Mouse (Mus musculus) hindbrain, embryonic 16.5 days (tissue): ENCODE data around the gene Zbtb20. TPM values are rescaled to one million over a fixed set of nuclear protein-coding genes. Genes with fewer than 3 reads are reported as not detected.
A peak's percentile ranks its signal among the peaks of the same experiment; 100 is the strongest.

Source experiments
- ATAC-seq: fragments of 200-750 bp; cut with Nextera tagmentation; 2 replicates; pipeline ENCODE4 v1.8.0; 2017; ENCODE audit warnings: moderate TSS enrichment, moderate library complexity
- H3K27ac ChIP-seq: fragments of 300-500 bp; sonication (generic); 2 replicates; pipeline ENCODE4 v1.5.1; 2014; ENCODE audit warnings: low read depth, mild to moderate bottlenecking, control low read depth, low read length, moderate library complexity
- H3K27me3 ChIP-seq: fragments of 300-500 bp; sonication (generic); replicated peaks from 2 replicates; pipeline ENCODE4 v1.6.1; 2014; ENCODE audit warnings: low read length; ENCODE audit not compliant: control insufficient read depth, insufficient read depth
- H3K36me3 ChIP-seq: fragments of 300-500 bp; sonication (generic); 2 replicates; pipeline ENCODE4 v1.6.1; 2014; ENCODE audit warnings: mild to moderate bottlenecking, low read length, moderate library complexity, mixed read lengths; ENCODE audit not compliant: control insufficient read depth, insufficient read depth
- H3K4me1 ChIP-seq: fragments of 300-500 bp; sonication (generic); 2 replicates; pipeline ENCODE4 v1.6.1; 2014; ENCODE audit warnings: low read depth, low read length; ENCODE audit not compliant: control insufficient read depth, insufficient read depth
- H3K4me2 ChIP-seq: fragments of 300-500 bp; sonication (generic); 2 replicates; pipeline ENCODE4 v1.6.1; 2014; ENCODE audit warnings: mild to moderate bottlenecking, low read length, control low read depth, moderate library complexity
- H3K4me3 ChIP-seq: fragments of 300-500 bp; sonication (generic); 2 replicates; pipeline ENCODE4 v1.5.1; 2014; ENCODE audit warnings: mild to moderate bottlenecking, low read length, control low read depth, moderate library complexity
- H3K9ac ChIP-seq: fragments of 300-500 bp; sonication (generic); 2 replicates; pipeline ENCODE4 v1.6.1; 2014; ENCODE audit warnings: low read depth, mild to moderate bottlenecking, control low read depth, low read length, moderate library complexity
- H3K9me3 ChIP-seq: fragments of 300-500 bp; sonication (generic); 2 replicates; pipeline ENCODE4 v1.6.1; 2014; ENCODE audit warnings: mild to moderate bottlenecking, low read length, moderate library complexity; ENCODE audit not compliant: control insufficient read depth
- WGBS: fragments of 180-500 bp; shearing (Covaris S2); extraction: QIAGEN DNeasy Blood & Tissue Kit; methylation state at CpG from one replicate; pipeline ENCODE4 v1.1.7; 2014; 5-methylcytosine and 5-hydroxymethylcytosine counted together
- polyA plus RNA-seq: library from polyadenylated mRNA; unstranded; fragments of >200 nt; fragmentation: Nextera tagmentation; extraction: Ambion mirVana; gene quantifications from 2 replicates; pipeline ENCODE4 v1.2.1, GENCODE M21; 2015

Zbtb20 gene
- polyA plus RNA-seq, 1 experiment from 2014 or later = 46.6 TPM

DNA sequence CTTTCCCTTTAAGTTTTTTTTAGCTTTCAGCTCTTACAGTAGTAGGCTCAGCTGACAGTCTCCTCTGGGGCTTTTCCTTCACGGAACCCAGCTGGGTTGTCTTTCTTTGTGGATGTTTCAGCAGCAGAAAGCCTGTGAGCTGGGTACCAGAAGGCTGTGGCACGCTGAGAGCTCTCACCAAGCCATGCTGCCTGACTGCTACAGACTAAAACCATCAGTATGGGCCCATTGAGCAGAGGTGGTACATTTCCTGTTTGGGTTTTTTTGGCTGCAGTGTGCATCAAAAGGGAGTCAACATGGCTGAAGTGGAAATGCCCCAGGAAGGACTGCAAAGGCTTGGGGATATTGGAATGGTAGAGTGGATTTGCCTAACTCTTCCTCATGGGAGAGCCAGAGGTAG, 724.0 kb downstream of the Zbtb20 start:
- ATAC-seq = no peak
- H3K9ac ChIP-seq = no peak overlapping the region
- WGBS = 67% methylated on average over 2 of the region's 2 CpGs

DNA sequence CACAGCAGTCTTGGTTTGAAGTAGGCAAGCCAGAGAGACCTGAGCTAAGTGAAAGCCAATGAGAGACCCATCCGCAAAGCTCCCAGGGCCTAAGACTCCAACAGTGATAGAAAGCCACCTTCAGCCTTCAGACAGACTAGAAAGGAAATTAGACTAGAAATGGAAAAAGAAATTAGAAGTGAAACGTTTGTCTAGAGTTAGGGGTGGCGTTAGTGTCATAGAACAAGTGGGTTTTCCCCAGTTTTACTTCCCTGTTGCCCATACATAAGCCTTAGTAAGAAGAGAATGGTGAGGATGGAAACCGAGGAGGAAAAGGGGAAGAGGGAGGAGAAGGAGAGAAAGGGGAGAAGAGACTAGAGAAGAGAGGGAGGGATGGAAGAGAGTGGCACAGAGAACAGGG, 726.9 kb downstream of the Zbtb20 start:
- ATAC-seq = no peak
- peaks cover 6% of the 10 kb centered on the region for H3K4me1 ChIP-seq
- no peaks in the 10 kb centered on the region for H3K27me3 ChIP-seq
- 76% methylated on average over 4 of the region's 4 CpGs for WGBS
- peaks cover 8% of the 10 kb centered on the region for H3K36me3 ChIP-seq
- H3K4me3 ChIP-seq = no peak overlapping the region
- no peak overlapping the region for H3K27ac ChIP-seq
- H3K9me3 ChIP-seq = no peaks in the 10 kb centered on the region
- no peak overlapping the region for H3K9ac ChIP-seq
- H3K4me2 ChIP-seq = no peak overlapping the region

More for the DNA sequence above, 724.0 kb downstream of the Zbtb20 start:
- H3K9me3 ChIP-seq = no peaks in the 10 kb centered on the region
- no peaks in the 10 kb centered on the region for H3K27me3 ChIP-seq
- peaks cover 6% of the 10 kb centered on the region for H3K4me1 ChIP-seq
- H3K27ac ChIP-seq = no peak overlapping the region
- no peak overlapping the region for H3K4me2 ChIP-seq
- H3K4me3 ChIP-seq = no peak overlapping the region
- 0 out of 2 replicates have a peak, but pooled peaks cover 2% of the 10 kb centered on the region for H3K36me3 ChIP-seq

- Histone ChIP-seq H3K27ac (peak overlapping the region; percentile 11; the same call in 1 of the 2 replicates), H3K9ac (no peak overlapping the region), H3K4me2 (peak overlapping the region; percentile 38)
Measured at GRCm38 (mm10) chr16:43603591-43604141, 728.0 kb downstream of the Zbtb20 start.

DNA sequence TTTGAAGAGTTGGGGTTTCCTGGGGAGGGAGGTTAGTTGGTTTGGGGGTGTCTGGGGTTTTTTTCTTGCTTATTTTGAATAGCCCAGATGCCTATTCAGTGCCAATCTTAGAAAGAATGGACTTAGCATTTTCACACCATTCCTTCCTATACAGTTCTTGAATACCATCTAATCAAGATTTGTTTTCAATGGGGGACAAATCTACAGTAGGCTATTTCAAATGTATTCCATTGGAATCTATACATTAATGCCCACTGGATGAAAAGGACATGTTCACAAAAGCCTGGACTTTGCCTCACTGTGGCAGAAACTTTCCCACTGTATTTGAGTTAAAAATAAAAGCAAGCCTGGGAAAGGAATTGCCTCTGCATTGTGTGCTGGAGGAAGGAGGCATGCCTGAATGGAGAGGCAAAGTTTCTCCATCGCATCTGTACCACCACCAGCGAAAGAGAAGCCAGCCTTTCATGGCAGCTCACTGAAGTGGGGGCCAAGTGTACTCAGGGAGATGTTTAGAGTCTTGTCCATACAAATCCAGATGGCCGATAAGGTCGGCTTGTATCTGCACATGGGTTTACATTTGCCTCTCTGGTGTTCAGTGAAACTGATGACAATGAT, 728.8 kb downstream of the Zbtb20 start:
- no peak overlapping the region; the same call in 1 of the 2 replicates for H3K27ac ChIP-seq
- H3K27me3 ChIP-seq = no peaks in the 10 kb centered on the region
- no peak overlapping the region for H3K9ac ChIP-seq
- peaks cover 6% of the 10 kb centered on the region for H3K4me1 ChIP-seq
- no peaks in the 10 kb centered on the region for H3K9me3 ChIP-seq
- H3K36me3 ChIP-seq = peaks cover 15% of the 10 kb centered on the region
- ATAC-seq = 0 out of 2 replicates have a peak, but pooled peaks have one; percentile 56
- H3K4me2 ChIP-seq = no peak overlapping the region
- WGBS = 24% methylated on average over 4 of the region's 4 CpGs
- H3K4me3 ChIP-seq = no peak overlapping the region

More at GRCm38 (mm10) chr16:43603591-43604141, 728.0 kb downstream of the Zbtb20 start:
- Histone ChIP-seq H3K36me3 (peaks cover 8% of the 10 kb centered on the region), H3K27me3 (no peaks in the 10 kb centered on the region), H3K4me1 (peaks cover 6% of the 10 kb centered on the region), H3K4me3 (no peak overlapping the region), H3K9me3 (no peaks in the 10 kb centered on the region)
- 7% methylated on average over 9 of the region's 9 CpGs for WGBS
- ATAC-seq = peak; percentile 42; the same call in 1 of the 2 replicates

GRCm38 (mm10) chr16:43607086-43607485, 731.4 kb downstream of the Zbtb20 start:
- ATAC-seq = no peak
- H3K4me3 ChIP-seq = no peak overlapping the region
- peaks cover 6% of the 10 kb centered on the region for H3K4me1 ChIP-seq
- H3K27me3 ChIP-seq = no peaks in the 10 kb centered on the region
- no peak overlapping the region for H3K4me2 ChIP-seq
- H3K36me3 ChIP-seq = peaks cover 22% of the 10 kb centered on the region
- H3K27ac ChIP-seq = no peak overlapping the region
- no peak overlapping the region for H3K9ac ChIP-seq
- H3K9me3 ChIP-seq = no peaks in the 10 kb centered on the region

- Histone ChIP-seq H3K4me3 (no peak overlapping the region), H3K27me3 (no peaks in the 10 kb centered on the region), H3K36me3 (peaks cover 22% of the 10 kb centered on the region), H3K27ac (no peak overlapping the region), H3K9ac (no peak overlapping the region), H3K9me3 (no peaks in the 10 kb centered on the region), H3K4me2 (no peak overlapping the region), H3K4me1 (peaks cover 6% of the 10 kb centered on the region)
- no peak for ATAC-seq
Measured at GRCm38 (mm10) chr16:43608066-43608465, 732.4 kb downstream of the Zbtb20 start.

- Histone ChIP-seq H3K9me3 (no peaks in the 10 kb centered on the region), H3K36me3 (peaks cover 22% of the 10 kb centered on the region), H3K9ac (no peak overlapping the region), H3K4me3 (no peak overlapping the region), H3K27me3 (no peaks in the 10 kb centered on the region), H3K4me2 (no peak overlapping the region), H3K27ac (no peak overlapping the region), H3K4me1 (no peaks in the 10 kb centered on the region)
- no peak for ATAC-seq
- 97% methylated on average over 10 of the region's 10 CpGs for WGBS
Measured at GRCm38 (mm10) chr16:43610375-43610774, 734.7 kb downstream of the Zbtb20 start.

DNA sequence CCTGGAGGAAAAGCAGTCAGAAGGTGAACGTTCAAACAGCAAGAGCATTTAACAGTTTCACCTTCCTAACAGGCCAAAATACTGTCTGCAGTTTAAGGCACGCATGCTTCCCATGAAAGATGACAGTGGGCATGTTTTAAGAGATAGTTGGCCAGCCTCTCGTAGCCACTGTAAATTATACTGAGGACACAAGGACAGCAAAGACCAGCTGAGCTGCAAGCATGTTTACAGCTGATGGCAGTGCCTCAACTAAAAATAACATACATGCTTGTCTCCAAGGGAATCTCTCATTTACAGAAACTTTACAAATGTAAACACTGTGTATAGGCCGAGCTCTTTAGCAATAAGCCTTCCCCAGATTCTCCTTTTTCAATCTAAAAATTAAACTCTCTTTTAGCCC, 740.7 kb downstream of the Zbtb20 start:
- Histone ChIP-seq H3K4me3 (no peak overlapping the region), H3K36me3 (0 out of 2 replicates have a peak, but pooled peaks cover 4% of the 10 kb centered on the region), H3K27me3 (no peaks in the 10 kb centered on the region), H3K4me1 (no peaks in the 10 kb centered on the region), H3K9ac (no peak overlapping the region), H3K4me2 (no peak overlapping the region), H3K9me3 (no peaks in the 10 kb centered on the region), H3K27ac (no peak overlapping the region)
- 67% methylated on average over 4 of the region's 4 CpGs for WGBS
- ATAC-seq = no peak

- Histone ChIP-seq H3K9ac (no peak overlapping the region), H3K4me2 (no peak overlapping the region), H3K36me3 (0 out of 2 replicates have a peak, but pooled peaks cover 4% of the 10 kb centered on the region), H3K4me1 (no peaks in the 10 kb centered on the region), H3K4me3 (no peak overlapping the region), H3K27me3 (no peaks in the 10 kb centered on the region), H3K27ac (no peak overlapping the region), H3K9me3 (no peaks in the 10 kb centered on the region)
- 88% methylated on average over 6 of the region's 6 CpGs for WGBS
- ATAC-seq = no peak
Measured at GRCm38 (mm10) chr16:43617346-43617745, 741.7 kb downstream of the Zbtb20 start.
